Mouse (Mus musculus) gastrocnemius, postnatal 10 days (tissue): ENCODE measurements around the gene C2cd2l. TPM values are rescaled to one million over a fixed set of nuclear protein-coding genes. Genes with fewer than 3 reads are reported as not detected.
A peak's percentile ranks its signal among the peaks of the same experiment; 100 is the strongest.

Experiments
- DNase-seq: peaks from one replicate; pipeline ENCODE4 v3.0.0; 2021; ENCODE audit warnings: mixed read lengths
- microRNA-seq, 2 experiments: library from miRNA; unstranded; fragments of <30 nt; microRNA quantifications; one replicate each; pipeline ENCODE4 v1.2.0; 2021
- total RNA-seq, 2 experiments: library from RNA; stranded (reverse); gene quantifications; 2 replicates each; pipeline ENCODE4 v1.2.3; 2021

The C2cd2l gene
- total RNA-seq, 2 experiments from 2014 or later: 7.5 to 15.7 TPM

DNA sequence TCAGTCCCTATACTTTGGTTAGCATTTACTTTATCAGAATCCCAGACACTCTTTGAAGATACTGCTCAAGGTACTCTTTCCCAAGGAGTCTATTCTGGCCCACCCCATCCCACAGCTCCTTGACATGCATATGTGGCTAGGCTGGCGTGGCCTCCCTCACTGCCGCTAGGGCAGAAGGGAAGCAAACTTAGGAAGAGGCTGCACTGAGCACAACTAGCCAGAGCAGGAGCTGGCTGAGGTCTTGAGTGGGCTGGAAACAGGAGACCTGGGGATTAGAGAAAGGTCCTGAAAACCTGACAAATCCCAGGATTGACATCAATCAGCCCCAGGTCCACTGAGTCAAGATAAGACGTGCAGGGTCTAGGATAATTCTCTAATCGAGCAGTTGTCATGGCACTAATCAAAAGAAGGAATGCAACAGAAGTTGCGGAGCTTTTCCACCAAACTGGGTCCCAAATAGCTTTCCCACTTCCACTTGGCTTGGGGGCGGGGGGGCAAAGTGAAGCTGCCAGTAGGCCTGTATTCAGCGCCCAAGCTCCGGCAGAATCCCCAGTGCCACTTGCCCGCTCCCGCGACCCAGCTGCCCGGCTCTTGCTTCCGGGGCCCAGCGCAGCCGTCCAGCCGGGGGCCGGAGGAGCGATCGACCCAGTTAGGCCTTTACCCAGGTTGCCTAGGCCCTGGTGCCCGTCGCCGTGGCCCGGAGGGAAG, 52.6 kb downstream of the C2cd2l start:
- peak; percentile 41 for DNase-seq

DNA sequence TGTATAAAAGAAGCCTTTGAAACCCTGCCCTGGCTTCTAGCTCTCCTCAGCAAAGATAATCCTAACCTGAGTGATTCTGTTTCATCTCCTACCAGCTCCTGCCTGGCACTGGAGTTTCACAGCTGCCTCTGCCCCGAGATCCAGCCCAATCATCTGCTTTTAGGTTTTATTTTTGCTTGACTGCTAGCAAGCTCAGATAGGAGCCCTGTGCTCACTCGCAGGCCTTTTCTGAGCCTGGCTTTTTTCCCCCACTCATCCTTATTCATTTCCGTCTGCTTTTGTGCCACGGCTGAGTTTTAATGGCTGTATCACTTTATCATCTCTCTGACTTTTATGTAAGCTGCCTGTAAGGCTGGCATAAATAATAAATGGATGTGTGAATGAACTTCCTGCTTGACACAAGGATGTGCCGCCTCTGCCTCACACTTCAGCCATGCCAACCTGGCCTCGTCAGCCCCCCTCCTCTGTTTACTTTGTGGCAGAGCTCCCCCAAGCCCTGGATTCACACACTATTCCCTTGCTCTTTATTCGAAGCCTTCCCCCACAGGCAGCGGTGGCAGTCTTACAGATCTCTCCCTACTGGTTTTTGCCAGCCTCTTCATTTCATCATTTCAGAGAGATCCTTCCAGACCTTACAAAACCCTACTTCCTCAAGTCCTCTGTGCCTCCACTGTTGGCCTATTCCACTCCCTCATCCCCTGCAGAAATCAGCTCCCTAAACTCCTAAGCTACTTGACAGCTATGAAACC, 53.4 kb downstream of the C2cd2l start:
- DNase-seq: no peak

GRCm38 (mm10) chr9:44261388-44261787, 58.7 kb downstream of the C2cd2l start:
- no peak for DNase-seq

Small RNAs within 50 kb of the gene (microRNA-seq; reads per million reads assigned to microRNA genes)
- gene Gm44335: 0 reads per million in 2 experiments

Other genes with a start within 250 kb of the C2cd2l start
- gene Mfrp, start 218.6 kb downstream of the C2cd2l start, total RNA-seq: under 1 TPM in 1 of 2 experiments, not detected in 1; 0.18 TPM
- gene C1qtnf5, start 213.0 kb downstream of the C2cd2l start, total RNA-seq: 10 to 100 TPM; 25.9 to 26.0 TPM
- gene Gm49380, start 206.8 kb downstream of the C2cd2l start, total RNA-seq: under 1 TPM; 0.23 to 0.49 TPM
- 10 to 100 TPM; 13.0 to 15.1 TPM for gene Rnf26, start 206.8 kb downstream of the C2cd2l start, total RNA-seq
- gene Mcam, start 185.8 kb downstream of the C2cd2l start, total RNA-seq: 100 to 1,000 TPM; 107 to 115 TPM
- 10 to 100 TPM; 15.8 to 22.1 TPM for gene Cbl, start 86.2 kb downstream of the C2cd2l start, total RNA-seq
- gene Ccdc153, start 79.6 kb downstream of the C2cd2l start, total RNA-seq: not detected
- gene Pdzd3, start 68.8 kb downstream of the C2cd2l start, total RNA-seq: 1 to 10 TPM; 1.2 to 1.4 TPM
- gene Nlrx1, start 51.7 kb downstream of the C2cd2l start, total RNA-seq: 10 to 100 TPM; 21.6 to 23.0 TPM
- gene Abcg4, start 31.7 kb downstream of the C2cd2l start, total RNA-seq: 1 to 10 TPM in 1 of 2 experiments, under 1 TPM in 1; 0.68 to 1.3 TPM
- gene Hinfp, start 14.6 kb downstream of the C2cd2l start, total RNA-seq: 10 to 100 TPM in 1 of 2 experiments, 1 to 10 TPM in 1; 9.8 to 11.0 TPM
- gene Dpagt1, start 5.7 kb upstream of the C2cd2l start, total RNA-seq: 10 to 100 TPM; 11.7 to 17.0 TPM
- 10 to 100 TPM; 41.0 to 47.2 TPM for gene H2afx, start 14.4 kb upstream of the C2cd2l start, total RNA-seq
- gene Hmbs, start 23.9 kb upstream of the C2cd2l start, total RNA-seq: 10 to 100 TPM; 29.2 to 31.0 TPM
- gene Vps11, start 41.4 kb upstream of the C2cd2l start, total RNA-seq: 10 to 100 TPM; 18.2 to 20.2 TPM
- 10 to 100 TPM; 27.0 to 36.3 TPM for gene Hyou1, start 59.2 kb upstream of the C2cd2l start, total RNA-seq
- 100 to 1,000 TPM; 120 to 138 TPM for gene Slc37a4, start 76.6 kb upstream of the C2cd2l start, total RNA-seq
- gene Rps25, start 86.9 kb upstream of the C2cd2l start, total RNA-seq: 1,000 to 10,000 TPM; 1,287 to 1,346 TPM
- 10 to 100 TPM; 28.2 to 35.3 TPM for gene Trappc4, start 87.3 kb upstream of the C2cd2l start, total RNA-seq
- gene Ccdc84, start 98.3 kb upstream of the C2cd2l start, total RNA-seq: 10 to 100 TPM in 1 of 2 experiments, 1 to 10 TPM in 1; 5.9 to 10.2 TPM
- gene Foxr1, start 120.9 kb upstream of the C2cd2l start, total RNA-seq: not detected
- gene Upk2, start 134.7 kb upstream of the C2cd2l start, total RNA-seq: under 1 TPM; 0.38 to 0.65 TPM
- gene Bcl9l, start 162.5 kb upstream of the C2cd2l start, total RNA-seq: 10 to 100 TPM; 65.4 to 77.6 TPM
- not detected for gene Cxcr5, start 241.6 kb upstream of the C2cd2l start, total RNA-seq